Mouse (Mus musculus): Measurements from ENCODE around the gene Snrpc.

The Snrpc gene

DNA sequence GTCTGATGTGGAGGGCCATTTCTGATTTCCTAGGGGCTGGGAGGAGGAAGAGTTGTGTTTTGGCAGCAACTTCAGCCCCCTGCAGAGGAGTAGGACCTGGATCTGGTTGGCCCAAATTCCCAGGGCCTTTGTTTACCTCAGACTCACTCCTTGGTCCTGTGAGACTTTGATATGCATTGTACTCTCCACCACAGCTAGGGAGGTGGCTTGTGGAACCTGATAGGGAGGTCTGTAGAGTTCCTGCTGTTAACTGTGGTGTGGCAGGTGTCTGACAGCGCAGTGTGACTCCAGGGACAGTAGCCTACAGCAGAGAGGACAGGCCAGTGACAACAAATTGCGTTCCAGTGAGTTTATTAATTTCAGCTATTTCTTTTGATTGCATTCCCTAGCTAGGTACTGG, 21.2 kb downstream of the Snrpc start:
- DNase-seq (ENCODE audit: low read depth, low spot score): no peak

DNA sequence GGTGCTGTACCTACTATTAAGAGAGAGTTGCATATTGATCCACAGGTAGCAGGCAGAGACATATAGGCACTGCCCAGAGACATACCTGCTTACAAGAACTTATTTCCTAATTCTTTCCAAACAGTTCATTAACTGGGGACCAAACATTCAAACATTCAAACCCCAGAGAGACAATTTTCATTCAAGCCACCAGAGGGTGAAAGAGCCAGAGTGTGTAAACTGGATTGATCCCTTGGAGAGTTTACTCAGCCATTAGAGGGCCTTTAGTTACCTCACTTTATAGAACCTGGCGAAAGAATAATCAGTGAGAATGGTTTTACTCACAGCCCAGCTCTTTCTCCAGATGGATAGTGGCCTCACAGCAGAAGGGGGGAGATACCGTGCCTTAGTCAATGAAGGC, 27.5 kb downstream of the Snrpc start:
- DNase-seq (ENCODE audit: low read depth, low spot score): no peak

DNA sequence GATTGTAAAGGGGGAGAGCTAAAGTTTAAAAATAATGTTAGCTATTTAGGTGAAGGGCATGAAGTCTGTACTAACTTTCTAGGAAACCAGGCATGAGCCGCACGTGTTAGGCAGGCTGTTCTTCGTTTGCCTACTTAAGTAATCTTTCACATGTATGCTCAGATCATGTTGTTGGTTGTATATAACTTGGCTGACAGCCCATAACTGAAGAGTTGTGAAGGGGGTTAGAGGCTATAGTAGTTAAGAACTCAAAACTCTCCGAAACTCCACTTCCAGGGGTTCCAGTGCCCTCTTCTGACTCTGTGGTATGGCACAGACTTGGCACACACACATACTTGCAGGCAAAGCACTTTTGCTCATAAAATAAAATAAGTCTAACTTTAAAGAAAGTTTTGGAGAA, 28.8 kb downstream of the Snrpc start:
- DNase-seq (ENCODE audit: low read depth, low spot score): no peak

DNA sequence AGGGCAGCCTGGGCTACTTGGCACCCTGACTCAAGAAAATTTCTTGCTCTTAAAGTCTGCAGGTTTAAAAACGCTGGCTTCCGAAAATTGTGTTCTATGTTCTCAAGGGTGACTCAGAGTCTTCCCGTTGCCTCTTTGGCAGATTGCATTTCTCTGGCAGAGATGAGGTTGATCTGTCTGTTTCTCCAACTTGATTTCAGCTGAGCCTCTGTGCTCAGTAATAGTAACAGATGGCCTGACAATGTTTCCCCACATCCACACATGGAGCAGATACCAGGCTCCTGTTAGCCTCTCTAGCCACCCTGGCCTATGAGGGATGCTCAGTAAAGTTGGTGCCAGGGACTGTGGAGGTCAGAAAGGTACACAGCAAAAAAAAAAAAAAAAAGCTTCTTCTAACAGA, 33.9 kb downstream of the Snrpc start:
- no peak for DNase-seq (ENCODE audit: low read depth, low spot score)

DNA sequence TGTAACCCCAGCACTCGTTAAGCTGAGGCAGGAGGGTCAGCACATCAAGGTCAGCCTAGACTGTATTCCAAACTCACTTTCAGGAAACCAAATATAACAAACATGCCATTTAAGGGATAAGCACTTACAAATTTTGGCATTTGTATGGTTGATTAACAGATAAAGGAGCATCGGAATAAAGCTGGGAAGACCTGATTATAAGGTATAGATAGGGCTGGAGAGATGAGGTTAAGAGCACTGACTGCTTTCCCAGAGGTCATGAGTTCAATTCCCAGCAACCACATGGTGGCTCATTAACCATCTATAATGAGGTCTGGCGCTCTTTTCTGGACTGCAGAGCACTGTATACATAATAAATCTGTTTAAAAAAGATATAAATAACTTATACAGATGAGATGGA, 35.6 kb downstream of the Snrpc start:
- no peak for DNase-seq (ENCODE audit: low read depth, low spot score)

DNA sequence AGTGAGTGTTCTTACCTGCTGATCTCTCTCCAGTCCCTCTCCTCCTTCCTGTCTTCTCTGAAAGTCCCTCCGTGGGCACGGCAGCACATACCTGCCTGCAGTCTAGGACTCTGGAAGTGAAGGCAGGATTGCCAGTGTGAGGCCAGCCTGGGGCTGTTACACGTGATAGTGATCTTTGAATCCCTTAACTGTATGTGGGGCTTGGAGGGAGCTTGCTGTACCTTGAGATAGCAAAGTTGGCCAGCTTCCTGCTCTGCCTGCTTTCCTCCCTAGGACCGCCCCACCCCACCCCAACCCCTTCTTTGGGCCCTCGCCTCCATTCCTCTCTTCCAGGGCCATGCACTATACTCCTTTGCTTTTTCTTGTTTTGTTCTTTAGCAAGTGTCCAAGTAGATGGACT, 36.6 kb downstream of the Snrpc start:
- DNase-seq (ENCODE audit: low read depth, low spot score): no peak

DNA sequence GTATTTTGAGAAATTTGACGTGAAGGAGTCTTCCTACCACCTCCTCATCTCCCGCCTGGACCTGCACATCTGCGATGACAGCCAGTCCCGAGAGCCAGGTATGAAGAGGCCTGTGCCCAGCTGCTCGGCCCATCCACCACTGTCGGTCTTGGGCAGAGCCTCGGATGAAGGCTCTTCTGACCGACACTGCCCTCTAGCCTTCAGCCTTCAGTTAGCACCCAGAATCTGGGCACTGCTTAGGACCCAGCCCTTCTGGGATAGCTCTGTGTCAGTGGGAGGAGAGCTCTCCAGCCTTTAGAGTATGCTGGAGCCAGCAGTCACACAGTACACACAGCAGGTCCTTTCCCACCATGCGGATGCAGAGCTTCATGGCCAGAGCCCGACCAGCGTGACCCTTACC, 43.6 kb downstream of the Snrpc start:
- no peak for DNase-seq (ENCODE audit: low read depth, low spot score)

DNA sequence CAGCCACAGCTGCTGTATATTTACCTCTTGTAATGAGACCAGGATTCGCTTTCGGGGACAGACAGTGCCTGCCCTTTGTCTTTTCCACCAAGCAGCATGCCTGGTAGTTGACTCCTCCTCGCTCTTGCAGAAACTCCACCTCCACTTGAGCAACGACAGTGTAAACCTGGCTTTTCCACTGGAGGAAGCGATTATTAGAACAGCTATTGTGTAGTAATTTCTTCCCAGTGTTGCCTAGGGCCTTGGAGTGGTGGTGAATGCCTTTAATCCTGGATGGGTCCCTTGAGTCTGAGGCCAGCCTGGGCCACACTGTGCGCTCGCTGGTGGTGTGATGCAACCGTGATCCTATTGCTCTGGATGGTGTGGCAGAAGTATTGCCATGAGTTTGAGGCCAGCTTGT, 45.2 kb downstream of the Snrpc start:
- DNase-seq (ENCODE audit: low read depth, low spot score): no peak

DNA sequence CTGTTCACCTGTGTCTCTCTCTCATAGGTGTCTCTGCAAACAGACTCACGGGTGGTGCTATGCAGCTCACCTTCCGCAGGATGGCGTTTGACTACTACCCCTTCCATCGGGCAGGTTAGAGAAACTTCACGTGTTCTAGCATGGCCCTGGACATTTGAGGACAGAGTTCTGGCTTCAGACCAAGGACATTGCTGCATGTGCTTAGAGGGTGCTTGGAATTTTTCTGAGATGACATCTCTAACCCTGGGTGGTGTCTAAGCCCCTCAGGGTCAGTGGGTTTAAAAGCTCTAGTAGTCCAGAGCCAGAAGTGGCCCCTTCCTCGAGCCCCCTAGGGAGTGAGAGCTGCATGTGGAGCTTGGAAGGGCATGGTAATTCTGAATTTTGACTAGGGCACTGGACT, 46.0 kb downstream of the Snrpc start:
- no peak for DNase-seq (ENCODE audit: low read depth, low spot score)

DNA sequence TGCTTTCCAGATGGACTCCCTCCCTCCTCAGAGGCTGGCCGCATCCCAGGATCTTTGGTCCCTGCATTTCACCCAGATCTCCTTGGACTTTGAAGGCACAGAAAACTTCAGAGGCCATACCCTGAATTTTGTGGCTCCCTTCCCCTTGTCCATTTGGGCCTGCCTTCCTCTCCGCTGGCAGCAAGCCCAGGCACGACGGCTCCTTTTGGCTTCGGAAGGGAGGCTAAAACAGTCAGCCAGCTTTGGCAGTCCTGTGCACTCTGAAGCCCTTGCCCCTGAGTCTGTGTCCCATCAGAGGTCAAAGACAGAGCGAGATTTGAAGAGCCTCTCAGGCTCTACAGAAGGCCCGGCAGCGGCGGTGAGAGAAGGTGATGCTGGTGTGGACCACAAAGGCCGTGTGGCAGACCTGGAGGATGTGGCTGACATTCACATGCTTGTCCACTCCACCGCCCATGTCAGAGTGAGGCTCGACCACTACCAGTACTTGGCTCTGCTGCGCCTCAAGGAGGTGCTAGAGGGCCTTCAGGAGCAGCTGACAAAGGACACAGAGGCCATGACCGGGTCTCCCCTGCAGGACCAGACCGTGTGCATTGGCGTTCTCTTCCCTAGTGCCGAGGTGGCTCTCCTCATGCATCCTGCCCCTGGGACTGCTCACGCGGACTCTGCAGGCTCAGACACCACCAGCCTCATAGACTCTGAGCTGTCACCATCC, 48.7 kb downstream of the Snrpc start:
- DNase-seq (ENCODE audit: low read depth, low spot score): no peak

Data from A20 (cell line).